In genomic region chr1:136159830-136160229, GRCm38 (mm10) we compare ENCODE assay signal across 19 mouse cellular contexts. TPM values are rescaled to one million over a fixed set of nuclear protein-coding genes. Genes with fewer than 3 reads are reported as not detected.
DNase-seq lines count a peak whose midpoint lies in the region; ATAC-seq and TF ChIP-seq lines count a peak whose summit lies in the region.
"Had no signal": no experiment of that assay in that cellular context is flagged by ENCODE, and none has a peak within 500 bp of the region (broad histone marks: within the 10 kb centered on the region; RNA-seq: fewer than 3 reads in every experiment).

No protein-coding gene starts in this region.

- no peak overlapping the region for H3K4me3 ChIP-seq in forebrain, postnatal 0 days (ENCODE audit: low read depth, low read length)
- H3K4me3 ChIP-seq in forebrain, embryonic 10.5 days: no peak overlapping the region
- H3K4me3 ChIP-seq in kidney, postnatal 0 days (replicated peaks; ENCODE audit: low read depth, low read length): no peak overlapping the region
- H3K4me3 ChIP-seq: erythroblast, embryonic 14.5 days; hindbrain, embryonic 13.5 days; limb, embryonic 15.5 days; midbrain, embryonic 12.5 days had no signal

- no peak overlapping the region for H3K4me2 ChIP-seq in forebrain, postnatal 0 days (ENCODE audit: low read depth)
- H3K4me2 ChIP-seq in kidney, postnatal 0 days (ENCODE audit: low read length): no peak overlapping the region
- H3K4me2 ChIP-seq: hindbrain, embryonic 13.5 days; limb, embryonic 15.5 days; midbrain, embryonic 12.5 days had no signal

- peaks cover 96% of the 10 kb centered on the region for H3K36me3 ChIP-seq in forebrain, postnatal 0 days (ENCODE audit: insufficient read depth)
- peaks cover 93% of the 10 kb centered on the region for H3K36me3 ChIP-seq in forebrain, embryonic 10.5 days (replicated peaks)
- no peaks in the 10 kb centered on the region for H3K36me3 ChIP-seq in kidney, postnatal 0 days (ENCODE audit: insufficient read depth, low read length)

- peak; percentile 23 for ATAC-seq in forebrain, postnatal 0 days
- ATAC-seq in kidney, postnatal 0 days (replicated peaks; ENCODE audit: low FRiP score, low read depth): no peak

- TF ChIP-seq CTCF in forebrain, postnatal 0 days (IDR thresholded peaks at IDR 0.05; ENCODE audit: low read depth): peak; percentile 59
- TF ChIP-seq CTCF in kidney, postnatal 0 days (IDR thresholded peaks at IDR 0.05; ENCODE audit: low read depth): peak; percentile 44

- WGBS in forebrain, postnatal 0 days: 42% methylated on average over 11 of the region's 12 CpGs
- WGBS in forebrain, embryonic 10.5 days: 37% methylated on average over 12 of the region's 12 CpGs
- 59% methylated on average over 12 of the region's 12 CpGs for WGBS in kidney, postnatal 0 days

- no peak overlapping the region for H3K27ac ChIP-seq in forebrain, postnatal 0 days (ENCODE audit: low read depth, low read length)
- H3K27ac ChIP-seq in forebrain, embryonic 10.5 days: no peak overlapping the region
- no peak overlapping the region for H3K27ac ChIP-seq in kidney, postnatal 0 days
- H3K27ac ChIP-seq: limb, embryonic 15.5 days; midbrain, embryonic 12.5 days had no signal

- H3K9ac ChIP-seq in forebrain, postnatal 0 days: no peak overlapping the region
- no peak overlapping the region for H3K9ac ChIP-seq in kidney, postnatal 0 days (ENCODE audit: low read depth, low read length)
- H3K9ac ChIP-seq: hindbrain, embryonic 13.5 days; limb, embryonic 15.5 days; midbrain, embryonic 12.5 days had no signal

- H3K9me3 ChIP-seq in forebrain, postnatal 0 days (ENCODE audit: low read length): no peaks in the 10 kb centered on the region
- no peaks in the 10 kb centered on the region for H3K9me3 ChIP-seq in forebrain, embryonic 10.5 days
- no peaks in the 10 kb centered on the region for H3K9me3 ChIP-seq in kidney, postnatal 0 days (replicated peaks; ENCODE audit: low read length)
- H3K9me3 ChIP-seq: hindbrain, embryonic 13.5 days; limb, embryonic 15.5 days; midbrain, embryonic 12.5 days had no signal

- DNase-seq in forebrain, postnatal 0 days: no peak
- no peak for DNase-seq in forebrain, embryonic 10.5 days (ENCODE audit: extremely low spot score, low spot score)
- no peak for DNase-seq in kidney, postnatal 0 days (ENCODE audit: low spot score)
- no peak for DNase-seq in kidney, postnatal 4 days
- DNase-seq in right cerebral cortex, postnatal 14 days: peak; percentile 51
- no peak for DNase-seq in right cerebral cortex, postnatal 10 days (ENCODE audit: low spot score in 2 of 2)
- no peak for DNase-seq in natural killer cell, adult 2 months (ENCODE audit: low spot score in 2 of 2)
- DNase-seq in adrenal gland, postnatal 36 days: no peak
- DNase-seq: adrenal gland, adult 2 months; cerebellum, adult 9-10 months; kidney, adult 2 months; lung, postnatal 14 days; right cerebral cortex, postnatal 4 days; thymus, postnatal 36 days had no signal

- no peaks in the 10 kb centered on the region for H3K27me3 ChIP-seq in forebrain, postnatal 0 days (ENCODE audit: insufficient read depth, low read length)
- H3K27me3 ChIP-seq in forebrain, embryonic 10.5 days (ENCODE audit: poor library complexity, severe bottlenecking): no peaks in the 10 kb centered on the region
- H3K27me3 ChIP-seq in kidney, postnatal 0 days (ENCODE audit: insufficient read depth, low read length): no peaks in the 10 kb centered on the region
- H3K27me3 ChIP-seq: hindbrain, embryonic 13.5 days; limb, embryonic 15.5 days; midbrain, embryonic 12.5 days had no signal

- H3K4me1 ChIP-seq in forebrain, postnatal 0 days (ENCODE audit: insufficient read depth): no peaks in the 10 kb centered on the region
- no peaks in the 10 kb centered on the region for H3K4me1 ChIP-seq in forebrain, embryonic 10.5 days
- no peaks in the 10 kb centered on the region for H3K4me1 ChIP-seq in kidney, postnatal 0 days (replicated peaks; ENCODE audit: insufficient read depth, low read length)
- H3K4me1 ChIP-seq: hindbrain, embryonic 13.5 days; midbrain, embryonic 12.5 days had no signal

RNA-seq across cellular contexts. Expression of gene Kif21b, which starts 28.6 kb away (rescaled TPM):
- 120 and 135 TPM in 2 replicates for total RNA-seq in forebrain, postnatal 0 days (2014; rRNA removed)
- polyA plus RNA-seq in forebrain, postnatal 0 days (2015; fragmentation: Nextera tagmentation; extraction: Ambion mirVana): 24.8 and 29.2 TPM in 2 replicates
- 5.8 and 8.8 TPM in 2 replicates for polyA plus RNA-seq in forebrain, embryonic 10.5 days (2016; fragmentation: Nextera tagmentation; extraction: Ambion mirVana)
- polyA plus RNA-seq in kidney, postnatal 0 days (2015; fragmentation: Nextera tagmentation; extraction: Ambion mirVana): 0.74 and 0.88 TPM in 2 replicates
- 1 to 10 TPM; 2.4 TPM for total RNA-seq in adrenal gland, postnatal 36 days (2021)

RNA-seq across cellular contexts. Expression of gene Mroh3, which starts 52.8 kb away (rescaled TPM):
- total RNA-seq in forebrain, postnatal 0 days (2014; rRNA removed): not detected in 2 replicates
- not detected in 2 replicates for polyA plus RNA-seq in forebrain, postnatal 0 days (2015; fragmentation: Nextera tagmentation; extraction: Ambion mirVana)
- 0.27 and 0.28 TPM in 2 replicates for polyA plus RNA-seq in forebrain, embryonic 10.5 days (2016; fragmentation: Nextera tagmentation; extraction: Ambion mirVana)
- polyA plus RNA-seq in kidney, postnatal 0 days (2015; fragmentation: Nextera tagmentation; extraction: Ambion mirVana): not detected in 2 replicates
- not detected for total RNA-seq in adrenal gland, postnatal 36 days (2021)
- total RNA-seq: adrenal gland, adult 2 months had no signal
- polyA plus RNA-seq: adrenal gland, adult 2 months; erythroblast, embryonic 14.5 days; hindbrain, embryonic 13.5 days; limb, embryonic 15.5 days; neural tube, embryonic 11.5 days had no signal
